Mouse (Mus musculus) cerebellum, adult 8-10 months (tissue): Measurements from ENCODE around the gene Peg10.
"Not testable (repeated sequence)": the region's sequence is repeated elsewhere in the genome, so short reads cannot be mapped to it uniquely, and the experiment has no call there.

Experiments used
- DNase-seq: peaks from one replicate; pipeline ENCODE4 v3.0.0; 2022

Gene Peg10

GRCm38 (mm10) chr6:4751355-4751754 lies 4.2 kb downstream of the Peg10 start:
- no peak for DNase-seq

GRCm38 (mm10) chr6:4754286-4754685 lies 7.2 kb downstream of the Peg10 start:
- no peak for DNase-seq

GRCm38 (mm10) chr6:4754886-4755285 lies 7.8 kb downstream of the Peg10 start:
- DNase-seq: no peak

GRCm38 (mm10) chr6:4761415-4762142 lies 14.5 kb downstream of the Peg10 start:
- not testable (repeated sequence) for DNase-seq

GRCm38 (mm10) chr6:4762252-4762651 lies 15.1 kb downstream of the Peg10 start:
- DNase-seq: no peak

- no peak for DNase-seq
These were observed 49.2 kb downstream of the Peg10 start for GRCm38 (mm10) chr6:4796281-4796680.

DNA sequence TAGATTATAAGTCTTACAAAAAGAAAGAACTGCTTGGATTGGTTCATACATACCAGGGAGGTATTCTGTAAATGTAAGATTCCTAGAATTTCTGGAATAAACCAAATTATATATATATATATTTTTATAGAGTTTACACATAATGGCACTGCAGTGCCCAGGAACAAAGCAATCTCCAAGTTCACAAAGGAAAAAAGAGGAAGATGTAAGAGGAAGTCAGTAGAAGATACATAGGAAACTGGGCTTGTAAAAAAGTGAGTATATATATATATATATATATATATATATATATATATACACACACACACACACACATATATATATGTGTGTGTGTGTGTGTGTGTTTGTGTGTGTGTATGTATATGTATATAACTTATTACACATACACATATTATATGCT lies 50.2 kb downstream of the Peg10 start:
- not testable (repeated sequence) for DNase-seq

DNA sequence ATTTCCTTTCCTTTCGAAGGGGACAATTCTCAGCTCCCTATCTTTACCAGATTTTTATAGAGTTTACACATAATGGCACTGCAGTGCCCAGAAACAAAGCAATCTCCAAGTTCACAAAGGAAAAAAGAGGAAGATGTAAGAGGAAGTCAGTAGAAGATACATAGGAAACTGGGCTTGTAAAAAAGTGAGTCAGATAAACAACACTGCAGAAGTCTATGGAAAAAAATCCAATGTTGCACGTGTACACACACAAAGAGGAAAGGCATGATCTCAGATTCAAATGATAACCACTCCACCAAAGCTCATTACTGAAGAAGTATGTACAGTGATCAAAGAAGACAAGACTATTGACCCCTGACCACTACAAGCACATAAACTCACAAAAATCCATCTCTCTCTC lies 51.3 kb downstream of the Peg10 start:
- no peak for DNase-seq

- no peak for DNase-seq
These were observed 52.3 kb downstream of the Peg10 start for GRCm38 (mm10) chr6:4799359-4799758.

DNA sequence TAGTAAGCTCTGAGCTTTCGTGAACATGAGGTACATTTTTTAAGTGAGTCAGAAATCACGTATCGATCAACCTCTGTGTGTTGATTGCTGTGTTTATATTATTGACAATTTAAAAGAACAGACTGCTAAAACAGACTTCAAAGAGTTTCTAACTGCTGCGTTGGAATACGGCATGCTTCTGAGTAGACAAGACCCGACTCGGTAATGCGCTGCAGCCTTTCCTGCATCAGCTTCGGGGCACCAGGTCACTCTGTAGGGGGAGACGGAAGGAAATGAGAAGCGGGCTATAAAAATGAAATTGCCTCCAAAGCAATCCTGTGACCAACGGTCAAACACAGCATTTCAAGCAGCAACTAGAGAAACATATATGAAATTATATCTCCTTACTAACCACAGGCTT lies 59.9 kb downstream of the Peg10 start:
- no peak for DNase-seq
